Mouse (Mus musculus) CH12.LX (cell line): ENCODE measurements at regions not wholly inside any gene's neighbourhood (a gene's known extent, or its start where the extent isn't known, plus 50 kb on each side); places are given as distances from the start of the nearest gene placed in this dataset.
A peak's percentile ranks its signal among the peaks of the same experiment; 100 is the strongest.

Experiments used
- DNase-seq: peaks from one replicate; pipeline ENCODE4 v3.0.0-alpha.2; 2013; ENCODE audit errors: extremely low read depth
- H3K27ac ChIP-seq: 2 replicates; pipeline ENCODE4 v1.5.1; 2012; ENCODE audit warnings: low read depth, mild to moderate bottlenecking, control low read depth, moderate library complexity; ENCODE audit not compliant: insufficient read depth
- H3K27me3 ChIP-seq: replicated peaks from 2 replicates; pipeline ENCODE3; 2012; ENCODE audit warnings: inconsistent platforms
- H3K36me3 ChIP-seq, 2 experiments: replicated peaks in 1 of 2; 2 replicates each; pipeline versions ENCODE3 to v1.6.1; 2012; ENCODE audit warnings: inconsistent platforms in 1 of 2, low read length in 1 of 2, mild to moderate bottlenecking in 1 of 2, mixed read lengths in 1 of 2, moderate library complexity in 1 of 2; ENCODE audit not compliant: control insufficient read depth in 1 of 2, insufficient read depth in 1 of 2
- H3K4me1 ChIP-seq, 2 experiments: 2 replicates each; pipeline ENCODE4 v1.6.1; 2012; ENCODE audit warnings: inconsistent platforms in 1 of 2, moderate library complexity in 1 of 2; ENCODE audit not compliant: insufficient read depth in 2 of 2, control insufficient read depth in 1 of 2
- H3K4me2 ChIP-seq: 2 replicates; pipeline ENCODE4 v1.6.1; 2012; ENCODE audit warnings: low read depth, mild to moderate bottlenecking, control low read depth; ENCODE audit not compliant: poor library complexity, insufficient read depth, severe bottlenecking
- H3K4me3 ChIP-seq, 3 experiments: fragments of 150-350 bp in 1 of 3; sonication (generic) in 1 of 3; replicated peaks in 1 of 3; 2 replicates each; pipeline versions ENCODE3 to v1.5.1; 2011 to 2012; ENCODE audit warnings: low read depth in 2 of 3, low read length in 2 of 3, mild to moderate bottlenecking in 2 of 3, moderate library complexity in 2 of 3, control low read depth in 1 of 3, improper control_type of control experiment in 1 of 3, inconsistent platforms in 1 of 3, mixed read lengths in 1 of 3; ENCODE audit not compliant: poor library complexity in 1 of 3
- H3K79me2 ChIP-seq: replicated peaks from 2 replicates; pipeline ENCODE4 v1.6.1; 2012; ENCODE audit warnings: mild to moderate bottlenecking, moderate library complexity; ENCODE audit not compliant: control insufficient read depth, poor library complexity, insufficient read depth, severe bottlenecking; ENCODE audit errors: extremely low read depth
- H3K9ac ChIP-seq: 2 replicates; pipeline ENCODE4 v1.6.1; 2012; ENCODE audit warnings: low read depth, mild to moderate bottlenecking, control low read depth, moderate library complexity; ENCODE audit not compliant: insufficient read depth
- H3K9me3 ChIP-seq: replicated peaks from 2 replicates; pipeline ENCODE3; 2012; ENCODE audit warnings: low read length, inconsistent platforms, mixed read lengths
- BHLHE40 ChIP-seq: IDR thresholded peaks from 2 replicates; pipeline ENCODE4 v1.6.1; 2011; ENCODE audit warnings: mild to moderate bottlenecking, low read depth, low read length, improper control_type of control experiment
- CHD1 ChIP-seq: IDR thresholded peaks from 2 replicates; pipeline ENCODE4 v1.6.1; 2012; ENCODE audit warnings: low read depth, low read length, improper control_type of control experiment, inconsistent platforms
- CHD2 ChIP-seq: IDR thresholded peaks from 2 replicates; pipeline ENCODE4 v1.6.1; 2011; ENCODE audit warnings: low read length, improper control_type of control experiment
- CTCF ChIP-seq, 2 experiments: IDR thresholded peaks in 1 of 2; conservative IDR thresholded peaks in 1 of 2; 2 replicates each; pipeline ENCODE4 v1.5.1; 2011 to 2012; ENCODE audit warnings: low read depth in 2 of 2, low read length in 2 of 2, improper control_type of control experiment in 1 of 2, inconsistent platforms in 1 of 2, mild to moderate bottlenecking in 1 of 2, moderate library complexity in 1 of 2
- E2F4 ChIP-seq: IDR thresholded peaks from 2 replicates; pipeline ENCODE4 v1.6.1; 2011; ENCODE audit warnings: low read depth, low read length, improper control_type of control experiment; ENCODE audit not compliant: insufficient replicate concordance
- ELF1 ChIP-seq: IDR thresholded peaks from 2 replicates; pipeline ENCODE4 v1.6.1; 2014; ENCODE audit warnings: low read depth, mild to moderate bottlenecking, inconsistent platforms, low read length, improper control_type of control experiment
- EP300 ChIP-seq: IDR thresholded peaks from 2 replicates; pipeline ENCODE4 v1.6.1; 2011; ENCODE audit warnings: low read length, improper control_type of control experiment
- HCFC1 ChIP-seq: IDR thresholded peaks from 2 replicates; pipeline ENCODE4 v1.6.1; 2012; ENCODE audit warnings: low read depth, mild to moderate bottlenecking, inconsistent platforms, low read length, improper control_type of control experiment
- IRF4 ChIP-seq: IDR thresholded peaks from 2 replicates; pipeline ENCODE4 v1.6.1; 2014; ENCODE audit warnings: low read depth, mild to moderate bottlenecking, inconsistent platforms, low read length, improper control_type of control experiment
- JUND ChIP-seq: conservative IDR thresholded peaks from 2 replicates; pipeline ENCODE4 v1.6.1; 2011; ENCODE audit warnings: low read depth, low read length, improper control_type of control experiment
- KAT2A ChIP-seq: IDR thresholded peaks from 2 replicates; pipeline ENCODE4 v1.6.1; 2012; ENCODE audit warnings: low read length, improper control_type of control experiment, inconsistent platforms; ENCODE audit not compliant: insufficient replicate concordance
- MAFK ChIP-seq: IDR thresholded peaks from 2 replicates; pipeline ENCODE4 v1.6.1; 2011; ENCODE audit warnings: low read length, improper control_type of control experiment; ENCODE audit not compliant: insufficient replicate concordance
- MAZ ChIP-seq: IDR thresholded peaks from 2 replicates; pipeline ENCODE4 v1.6.1; 2012; ENCODE audit warnings: low read depth, mild to moderate bottlenecking, inconsistent platforms, low read length, improper control_type of control experiment, moderate library complexity
- MYC ChIP-seq: IDR thresholded peaks from 2 replicates; pipeline ENCODE4 v1.6.1; 2011; ENCODE audit warnings: low read depth, mild to moderate bottlenecking, improper control_type of control experiment, low read length
- NELFE ChIP-seq: IDR thresholded peaks from 2 replicates; pipeline ENCODE4 v1.6.1; 2011; ENCODE audit warnings: low read depth, low read length, improper control_type of control experiment
- NRF1 ChIP-seq: IDR thresholded peaks from 2 replicates; pipeline ENCODE4 v1.6.1; 2014; ENCODE audit warnings: low read depth, mild to moderate bottlenecking, inconsistent platforms, low read length, improper control_type of control experiment, moderate library complexity
- PAX5 ChIP-seq: IDR thresholded peaks from 2 replicates; pipeline ENCODE4 v1.6.1; 2012; ENCODE audit warnings: low read length, inconsistent platforms, mixed read lengths
- POLR2A ChIP-seq: IDR thresholded peaks from 2 replicates; pipeline ENCODE4 v1.6.1; 2011; ENCODE audit warnings: low read depth, mild to moderate bottlenecking, improper control_type of control experiment, low read length
- POLR2AphosphoS2 ChIP-seq: IDR thresholded peaks from 2 replicates; pipeline ENCODE4 v1.6.1; 2011; ENCODE audit warnings: low read depth, low read length, improper control_type of control experiment
- RCOR1 ChIP-seq: conservative IDR thresholded peaks from 2 replicates; pipeline ENCODE4 v1.6.1; 2012; ENCODE audit warnings: low read depth, mild to moderate bottlenecking, inconsistent platforms, low read length, improper control_type of control experiment
- SMC3 ChIP-seq: IDR thresholded peaks from 2 replicates; pipeline ENCODE4 v1.6.1; 2011; ENCODE audit warnings: low read depth, low read length, improper control_type of control experiment
- TBP ChIP-seq: conservative IDR thresholded peaks from 2 replicates; pipeline ENCODE4 v1.6.1; 2011; ENCODE audit warnings: low read depth, low read length, improper control_type of control experiment
- UBTF ChIP-seq: IDR thresholded peaks from 2 replicates; pipeline ENCODE4 v1.6.1; 2012; ENCODE audit warnings: low read depth, mild to moderate bottlenecking, inconsistent platforms, low read length, improper control_type of control experiment, moderate library complexity
- USF1 ChIP-seq: IDR thresholded peaks from 2 replicates; pipeline ENCODE4 v1.6.1; 2014; ENCODE audit warnings: low read depth, mild to moderate bottlenecking, inconsistent platforms, low read length, improper control_type of control experiment
- ZKSCAN1 ChIP-seq: IDR thresholded peaks from 2 replicates; pipeline ENCODE4 v1.6.1; 2012; ENCODE audit warnings: low read depth, inconsistent platforms, low read length, improper control_type of control experiment, borderline replicate concordance
- ZMIZ1 ChIP-seq: IDR thresholded peaks from 2 replicates; pipeline ENCODE4 v1.6.1; 2012; ENCODE audit warnings: low read depth, mild to moderate bottlenecking, inconsistent platforms, low read length, improper control_type of control experiment
- ZNF384 ChIP-seq: IDR thresholded peaks from 2 replicates; pipeline ENCODE4 v1.6.1; 2012; ENCODE audit warnings: low read depth, low read length, improper control_type of control experiment, inconsistent platforms
- dilution Hi-C: fragments of 300-500 bp; cut with MboI; formaldehyde crosslinking; loops from 2 replicates; pipeline ENCODE4 v1.14.3; 2020; ENCODE audit warnings: low sequenced_read_pairs; ENCODE audit not compliant: extremely low pct_unique_long_range_greater_than_20kb, extremely low pct_ligation_motif_present
- in situ Hi-C: fragments of 300-500 bp; cut with MboI; formaldehyde crosslinking; loops from 3 replicates; pipeline ENCODE4 v1.14.3; 2019; ENCODE audit warnings: low sequenced_read_pairs, low pct_ligation_motif_present, low pct_unique_long_range_greater_than_20kb, mixed read lengths

- TF ChIP-seq ZMIZ1 (no peak), HCFC1 (no peak)
- H3K4me3 ChIP-seq: no peak overlapping the region
- in situ Hi-C loops: no loop called here
- H3K4me2 ChIP-seq: no peak overlapping the region
- H3K9me3 ChIP-seq: no peaks in the 10 kb centered on the region
- dilution Hi-C loops: no loop called here
- peaks cover 18 to 22% of the 10 kb centered on the region in 2 experiments for H3K4me1 ChIP-seq
- peaks cover 2% of the 10 kb centered on the region for H3K27me3 ChIP-seq
- no peaks in the 10 kb centered on the region for H3K36me3 ChIP-seq
- H3K27ac ChIP-seq: no peak overlapping the region
- no peak overlapping the region for H3K9ac ChIP-seq
- no peaks in the 10 kb centered on the region for H3K79me2 ChIP-seq
- no peak for DNase-seq
Observed at GRCm38 (mm10) chr13:52060418-52060870, 214.0 kb downstream of the Gadd45g start.

- in situ Hi-C loops: no loop called here
- dilution Hi-C loops: no loop called here
- TF ChIP-seq CHD2 (no peak), BHLHE40 (no peak), IRF4 (peak; percentile 86), NRF1 (no peak), NELFE (no peak), ELF1 (peak; percentile 47; the same call in 1 of the 2 replicates), RCOR1 (no peak), USF1 (no peak), CTCF (conservative IDR thresholded peaks at IDR 0.05 in 1 of 2, IDR thresholded peaks at IDR 0.05 in 1 of 2; ENCODE audit: low read depth in 2 of 2, low read length in 2 of 2) (no peak), SMC3 (no peak), EP300 (peak; percentile 78), CHD1 (no peak), POLR2A (no peak), UBTF (no peak), E2F4 (no peak), MAFK (no peak), TBP (no peak), KAT2A (no peak), PAX5 (no peak), ZKSCAN1 (no peak), MYC (peak; percentile 69), ZNF384 (no peak), POLR2AphosphoS2 (no peak), JUND (no peak), MAZ (no peak)
- peaks cover 18 to 22% of the 10 kb centered on the region in 2 experiments for H3K4me1 ChIP-seq
- H3K27ac ChIP-seq: no peak overlapping the region
- DNase-seq: peak; percentile 63
- peaks cover 2% of the 10 kb centered on the region for H3K27me3 ChIP-seq
- no peaks in the 10 kb centered on the region for H3K9me3 ChIP-seq
- no peak overlapping the region for H3K4me2 ChIP-seq
- no peaks in the 10 kb centered on the region for H3K36me3 ChIP-seq
- no peak overlapping the region for H3K9ac ChIP-seq
- no peak overlapping the region for H3K4me3 ChIP-seq
- H3K79me2 ChIP-seq: no peaks in the 10 kb centered on the region
Observed at GRCm38 (mm10) chr13:52061454-52061853, 215.0 kb downstream of the Gadd45g start.
